Mouse (Mus musculus) C2C12 (cell line): ENCODE measurements around the gene Atp2b2. TPM values are rescaled to one million over a fixed set of nuclear protein-coding genes. Genes with fewer than 3 reads are reported as not detected.

Experiments used
- H3K27me3 ChIP-seq: one replicate; pipeline ENCODE4 v1.6.1; 2011; ENCODE audit not compliant: control insufficient read depth, insufficient read depth, insufficient read length
- H3K36me3 ChIP-seq: one replicate; pipeline ENCODE4 v1.6.1; 2011; ENCODE audit not compliant: control insufficient read depth, insufficient read depth
- H3K4me3 ChIP-seq: one replicate; pipeline ENCODE4 v1.5.1; 2011; ENCODE audit warnings: mild to moderate bottlenecking, control low read depth; ENCODE audit not compliant: poor library complexity, insufficient read depth, severe bottlenecking
- H3K79me2 ChIP-seq: one replicate; pipeline ENCODE4 v1.6.1; 2011; ENCODE audit not compliant: control insufficient read depth, insufficient read depth
- H3K79me3 ChIP-seq: one replicate; pipeline ENCODE4 v1.6.1; 2011; ENCODE audit warnings: low read depth, control low read depth
- H3ac ChIP-seq: one replicate; pipeline ENCODE3; 2011; ENCODE audit warnings: low read depth; ENCODE audit not compliant: control insufficient read depth, insufficient read length
- CEBPB ChIP-seq: IDR thresholded peaks from one replicate; pipeline ENCODE4 v1.6.1; 2011; ENCODE audit warnings: low read depth, mild to moderate bottlenecking, control low read depth, moderate library complexity
- CTCF ChIP-seq: IDR thresholded peaks from one replicate; pipeline ENCODE4 v1.5.1; 2011; ENCODE audit not compliant: control insufficient read depth, insufficient read depth, insufficient read length
- FOSL1 ChIP-seq: IDR thresholded peaks from one replicate; pipeline ENCODE4 v1.8.0; 2011; ENCODE audit warnings: mild to moderate bottlenecking, low read length; ENCODE audit not compliant: poor library complexity, insufficient read depth, severe bottlenecking
- MAX ChIP-seq: IDR thresholded peaks from one replicate; pipeline ENCODE4 v1.6.1; 2011; ENCODE audit warnings: mild to moderate bottlenecking, control low read depth
- MYOD1 ChIP-seq: IDR thresholded peaks from one replicate; pipeline ENCODE4 v1.6.1; 2011; ENCODE audit warnings: low read depth; ENCODE audit not compliant: control insufficient read depth, insufficient read length
- MYOG ChIP-seq: IDR thresholded peaks from one replicate; pipeline ENCODE4 v1.6.1; 2011; ENCODE audit not compliant: control insufficient read depth, insufficient read length; ENCODE audit errors: extremely low read depth
- USF1 ChIP-seq: IDR thresholded peaks from one replicate; pipeline ENCODE4 v1.6.1; 2011; ENCODE audit warnings: low read depth, mild to moderate bottlenecking, control low read depth, moderate library complexity
- polyA plus RNA-seq: library from polyadenylated mRNA; unstranded; fragments of >200 nt; fragmentation: generic; extraction: Trizol; gene quantifications from one replicate; pipeline ENCODE4 v1.2.1, GENCODE M21; 2012; ENCODE audit warnings: missing spikeins

Atp2b2 gene
- polyA plus RNA-seq, 1 experiment: not detected

DNA sequence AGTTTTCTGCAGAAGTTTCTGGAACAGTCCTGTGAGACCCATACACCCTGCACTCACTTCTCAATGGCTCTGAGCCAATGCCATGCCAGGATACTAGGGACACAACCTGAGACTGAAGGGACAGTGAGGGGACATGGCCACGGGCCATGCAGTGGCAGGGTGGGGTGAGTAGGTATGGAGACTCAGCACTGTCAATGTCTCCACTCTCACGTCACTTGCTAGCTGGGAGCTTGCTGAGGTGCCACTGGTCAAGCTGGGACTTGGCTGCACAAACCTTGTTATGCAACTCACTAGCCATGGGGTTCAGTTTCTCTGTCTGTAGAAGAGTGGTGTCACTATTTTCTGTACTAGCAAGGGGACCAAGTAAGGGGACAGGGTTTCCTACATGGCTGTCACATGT lies 167.2 kb downstream of the Atp2b2 start:
- H3K36me3 ChIP-seq: no peaks in the 10 kb centered on the region
- no peak for TF ChIP-seq CTCF
- H3ac ChIP-seq: no peak overlapping the region
- H3K79me2 ChIP-seq: no peaks in the 10 kb centered on the region
- H3K79me3 ChIP-seq: no peaks in the 10 kb centered on the region
- H3K4me3 ChIP-seq: no peak overlapping the region
- peaks cover 33% of the 10 kb centered on the region for H3K27me3 ChIP-seq

- no peak for TF ChIP-seq USF1
- TF ChIP-seq MYOD1: no peak
- no peak for TF ChIP-seq FOSL1
- TF ChIP-seq CEBPB: no peak
- TF ChIP-seq MAX: no peak
- TF ChIP-seq CTCF: no peak
- no peak for TF ChIP-seq MYOG
- H3K36me3 ChIP-seq: no peaks in the 10 kb centered on the region
- H3K79me2 ChIP-seq: no peaks in the 10 kb centered on the region
- no peaks in the 10 kb centered on the region for H3K79me3 ChIP-seq
- peaks cover 56% of the 10 kb centered on the region for H3K27me3 ChIP-seq
- H3ac ChIP-seq: no peak overlapping the region
- H3K4me3 ChIP-seq: no peak overlapping the region
These were observed 169.8 kb downstream of the Atp2b2 start for GRCm38 (mm10) chr6:113872654-113873053.

GRCm38 (mm10) chr6:113870775-113871174 lies 171.6 kb downstream of the Atp2b2 start:
- no peak overlapping the region for H3ac ChIP-seq
- peaks cover 74% of the 10 kb centered on the region for H3K27me3 ChIP-seq
- H3K79me2 ChIP-seq: no peaks in the 10 kb centered on the region
- no peaks in the 10 kb centered on the region for H3K79me3 ChIP-seq
- no peaks in the 10 kb centered on the region for H3K36me3 ChIP-seq
- TF ChIP-seq CEBPB (no peak), MYOD1 (no peak)
- H3K4me3 ChIP-seq: no peak overlapping the region

- Histone ChIP-seq H3K27me3 (peaks cover 80% of the 10 kb centered on the region), H3K79me3 (no peaks in the 10 kb centered on the region), H3K36me3 (no peaks in the 10 kb centered on the region), H3ac (no peak overlapping the region), H3K4me3 (no peak overlapping the region), H3K79me2 (no peaks in the 10 kb centered on the region)
- TF ChIP-seq CEBPB: no peak
- no peak for TF ChIP-seq MYOG
- no peak for TF ChIP-seq MAX
These were observed 173.9 kb downstream of the Atp2b2 start for GRCm38 (mm10) chr6:113868552-113868951.

DNA sequence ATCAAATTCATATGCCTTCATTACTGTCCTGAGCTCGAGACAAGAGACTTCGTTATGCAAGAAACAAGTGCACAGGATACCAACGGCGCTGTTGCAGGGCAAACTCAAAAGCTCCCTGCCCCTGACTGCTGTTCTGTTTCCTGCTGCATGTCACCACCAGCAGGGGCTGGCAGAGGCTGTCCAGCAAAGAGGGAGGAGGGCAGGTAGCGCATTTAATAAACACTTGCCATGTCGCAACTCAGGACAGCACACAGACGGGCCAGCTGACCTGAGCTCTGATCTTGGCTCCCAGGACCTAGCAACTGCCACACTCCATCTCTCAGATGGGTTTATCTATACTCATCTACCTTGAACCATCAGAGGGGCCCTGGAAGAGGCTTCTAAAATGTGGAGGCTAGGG lies 176.7 kb downstream of the Atp2b2 start:
- Histone ChIP-seq H3K79me3 (no peaks in the 10 kb centered on the region), H3K79me2 (no peaks in the 10 kb centered on the region), H3K4me3 (no peak overlapping the region), H3K36me3 (no peaks in the 10 kb centered on the region), H3ac (no peak overlapping the region), H3K27me3 (peaks cover 71% of the 10 kb centered on the region)
- TF ChIP-seq CEBPB (no peak), CTCF (no peak), MAX (no peak), USF1 (no peak), MYOG (no peak)

DNA sequence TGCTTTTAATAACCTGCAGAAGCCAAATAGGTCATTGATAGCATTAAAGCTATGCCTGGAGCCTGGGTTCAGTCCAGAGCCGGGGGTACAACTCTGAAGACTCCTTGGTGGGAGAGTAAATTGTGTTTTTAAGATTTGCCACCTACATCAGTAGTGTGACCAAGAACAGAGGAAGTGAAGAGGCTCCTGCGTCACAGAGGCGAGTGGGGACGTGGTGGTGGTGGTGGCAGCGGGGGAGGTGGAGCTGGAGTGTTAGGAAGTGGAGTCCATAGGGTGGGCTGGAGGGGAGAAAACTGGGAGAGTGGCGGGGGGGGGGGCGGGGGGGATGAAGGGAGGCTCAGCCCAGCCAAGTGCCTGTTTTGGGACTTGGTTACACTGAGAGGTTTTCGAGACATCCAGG lies 177.6 kb downstream of the Atp2b2 start:
- H3K36me3 ChIP-seq: no peaks in the 10 kb centered on the region
- H3K79me3 ChIP-seq: no peaks in the 10 kb centered on the region
- H3ac ChIP-seq: no peak overlapping the region
- peaks cover 65% of the 10 kb centered on the region for H3K27me3 ChIP-seq
- H3K79me2 ChIP-seq: no peaks in the 10 kb centered on the region
- TF ChIP-seq CEBPB (no peak), MYOG (no peak), MAX (no peak), FOSL1 (no peak), MYOD1 (no peak), USF1 (no peak), CTCF (no peak)
- H3K4me3 ChIP-seq: no peak overlapping the region

- H3K79me2 ChIP-seq: no peaks in the 10 kb centered on the region
- no peak for TF ChIP-seq FOSL1
- no peak for TF ChIP-seq USF1
- H3K79me3 ChIP-seq: no peaks in the 10 kb centered on the region
- no peak overlapping the region for H3K4me3 ChIP-seq
- H3K27me3 ChIP-seq: peaks cover 50% of the 10 kb centered on the region
- H3K36me3 ChIP-seq: no peaks in the 10 kb centered on the region
- no peak overlapping the region for H3ac ChIP-seq
These were observed 179.5 kb downstream of the Atp2b2 start for GRCm38 (mm10) chr6:113862955-113863354.
